Mouse (Mus musculus) layer of hippocampus, adult 9-11 months (tissue): ENCODE results near the gene Lrpprc.

Experiments used
- DNase-seq: peaks from one replicate; pipeline ENCODE4 v3.0.0; 2022

Lrpprc gene

GRCm38 (mm10) chr17:84658951-84659350 is 131.6 kb downstream of the Lrpprc start:
- DNase-seq = no peak

- no peak for DNase-seq
These were observed 132.4 kb downstream of the Lrpprc start for GRCm38 (mm10) chr17:84658195-84658594.

GRCm38 (mm10) chr17:84657782-84658181 is 132.8 kb downstream of the Lrpprc start:
- no peak for DNase-seq

- DNase-seq = no peak
These were observed 133.2 kb downstream of the Lrpprc start for GRCm38 (mm10) chr17:84657422-84657732.

- no peak for DNase-seq
These were observed 133.8 kb downstream of the Lrpprc start for GRCm38 (mm10) chr17:84656653-84657421.

- no peak for DNase-seq
These were observed 134.4 kb downstream of the Lrpprc start for GRCm38 (mm10) chr17:84656205-84656604.
